Mouse (Mus musculus): ENCODE data around the gene Lsm12.
A peak's percentile ranks its signal among the peaks of the same experiment; 100 is the strongest.
"Not testable (repeated sequence)": the region's sequence is repeated elsewhere in the genome, so short reads cannot be mapped to it uniquely, and the experiment has no call there.

Gene Lsm12

DNA sequence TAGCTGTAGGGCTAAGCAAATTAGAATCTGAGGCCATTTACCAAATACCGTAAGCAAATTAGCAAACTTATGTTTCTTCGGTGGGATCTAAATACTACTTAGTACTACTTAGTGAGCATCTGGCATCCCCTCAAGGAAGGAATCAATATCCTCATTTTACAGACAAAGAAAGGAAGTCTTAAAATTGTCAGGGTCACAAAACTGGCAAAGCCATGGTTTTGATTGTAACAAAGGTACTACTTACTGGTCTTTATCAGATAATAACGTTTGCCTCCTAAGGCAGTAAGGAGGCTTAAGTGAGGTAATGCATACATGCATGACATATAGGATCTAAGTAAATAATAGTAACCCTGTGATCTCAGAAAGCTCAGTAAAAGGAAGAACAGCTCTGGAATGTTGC, 581 bp upstream of the Lsm12 start:
- no peak for DNase-seq (ENCODE audit: low spot score)

DNA sequence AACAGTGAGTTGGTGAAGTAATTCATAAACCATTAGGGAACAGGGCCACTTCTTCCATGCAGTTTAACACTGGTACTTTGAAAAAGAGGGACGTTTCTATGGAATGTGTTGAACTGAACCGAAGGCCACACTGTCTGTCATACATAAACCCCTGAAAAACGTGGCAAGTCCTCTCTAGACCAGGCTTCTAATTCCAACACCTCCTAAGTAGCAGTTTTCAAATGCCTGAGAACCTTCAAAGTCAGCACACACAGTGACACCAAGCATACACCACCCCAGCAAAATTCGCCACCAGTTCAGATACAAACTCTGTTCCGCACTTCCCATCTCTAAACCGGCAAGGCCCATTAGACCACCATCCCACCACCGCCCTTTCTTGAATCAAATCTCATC, 847 bp downstream of the Lsm12 start:
- DNase-seq (ENCODE audit: low spot score), result no peak

DNA sequence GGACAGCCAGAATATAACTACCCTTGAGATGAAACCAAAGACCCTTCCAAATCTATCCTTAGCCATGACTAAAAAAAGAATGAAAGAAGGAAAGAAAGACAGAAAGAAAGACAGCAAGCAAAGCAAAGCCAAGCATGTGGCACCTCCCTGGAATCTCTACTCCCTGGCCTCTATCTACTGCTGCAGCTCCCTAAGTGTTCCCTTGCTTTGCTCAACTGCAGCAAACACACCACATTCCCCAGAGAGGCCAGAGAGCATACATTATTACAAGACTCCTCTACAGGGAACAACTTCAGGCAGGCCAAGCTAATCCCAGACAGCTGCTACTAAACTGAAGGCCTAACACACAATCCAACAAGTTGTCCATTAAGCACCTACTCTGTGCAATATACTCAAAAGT, 5.3 kb downstream of the Lsm12 start:
- DNase-seq (ENCODE audit: low spot score), result no peak

DNA sequence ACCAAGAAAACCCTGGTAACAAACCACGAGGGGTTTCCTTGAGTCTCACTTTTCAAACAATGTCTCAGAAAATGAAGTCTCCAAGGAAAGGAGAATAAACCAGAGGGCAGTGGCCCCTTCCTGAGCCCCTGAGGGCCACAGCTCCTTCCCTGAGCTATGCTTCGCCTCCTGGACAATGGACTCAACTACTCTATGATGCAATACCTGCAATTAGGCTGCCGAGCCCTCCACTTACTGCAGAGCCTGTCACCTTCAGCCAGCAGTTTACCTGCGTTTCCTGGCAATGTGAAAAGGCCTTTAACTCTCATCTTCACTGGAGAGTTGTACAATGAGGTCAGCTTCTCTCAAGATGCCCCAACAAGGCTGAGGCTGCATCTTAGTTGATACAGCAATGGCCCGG, 16.4 kb downstream of the Lsm12 start:
- DNase-seq (ENCODE audit: low spot score), result no peak

DNA sequence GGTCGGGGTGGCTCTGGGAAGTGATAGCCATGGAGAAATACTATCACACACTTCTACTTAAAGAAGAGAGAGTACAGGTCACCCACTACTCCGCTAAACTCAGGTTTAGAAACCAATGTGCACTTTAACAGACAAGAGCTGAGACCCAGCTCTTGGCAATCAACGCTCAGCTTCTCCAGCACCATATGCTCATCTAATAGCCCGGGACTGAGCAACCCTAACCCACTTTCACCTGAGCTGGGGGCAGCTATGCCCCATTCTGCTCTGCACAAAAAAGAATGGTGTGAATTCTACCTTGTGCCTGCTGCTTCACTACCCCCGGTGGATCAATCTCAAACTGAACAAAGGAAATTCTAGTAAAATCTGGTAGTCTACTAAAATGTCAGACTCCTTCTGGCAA, 17.6 kb downstream of the Lsm12 start:
- DNase-seq (ENCODE audit: low spot score), result no peak

DNA sequence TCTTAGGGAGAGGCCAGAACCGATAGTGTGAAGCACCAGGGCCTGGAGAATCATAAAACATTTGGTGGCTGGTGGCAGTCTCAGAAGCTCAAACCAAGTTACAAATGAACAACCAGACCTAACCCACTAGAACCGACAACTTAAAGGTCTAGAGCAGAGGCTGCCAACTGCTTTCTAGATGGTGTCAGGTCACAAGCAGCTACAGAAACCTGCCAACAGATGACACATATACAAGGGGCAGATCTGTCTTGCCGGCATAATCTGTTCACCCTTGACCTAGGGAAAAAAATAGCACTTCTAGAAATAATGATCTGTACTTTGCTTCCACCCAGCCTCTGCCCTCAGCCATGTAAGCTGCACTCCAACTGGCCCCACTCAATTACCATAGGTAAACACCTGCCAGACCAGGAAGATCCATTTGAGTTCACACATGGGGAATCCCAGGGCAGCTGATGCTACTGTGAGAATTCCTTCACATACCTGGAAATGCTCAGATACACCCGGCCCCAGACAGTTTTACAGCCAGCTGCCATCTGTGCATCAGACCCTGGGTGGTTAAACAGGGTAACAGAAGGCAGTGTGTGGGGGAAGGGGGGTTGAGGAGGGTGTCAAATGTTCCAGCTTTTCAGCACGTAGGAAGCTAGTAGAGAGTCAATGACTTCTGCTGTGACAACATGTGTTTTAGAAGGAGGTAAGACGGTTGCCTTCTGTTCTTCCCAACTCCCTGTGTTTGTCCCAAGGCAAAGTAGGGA, 18.9 kb downstream of the Lsm12 start:
- DNase-seq (ENCODE audit: low spot score), result no peak

DNA sequence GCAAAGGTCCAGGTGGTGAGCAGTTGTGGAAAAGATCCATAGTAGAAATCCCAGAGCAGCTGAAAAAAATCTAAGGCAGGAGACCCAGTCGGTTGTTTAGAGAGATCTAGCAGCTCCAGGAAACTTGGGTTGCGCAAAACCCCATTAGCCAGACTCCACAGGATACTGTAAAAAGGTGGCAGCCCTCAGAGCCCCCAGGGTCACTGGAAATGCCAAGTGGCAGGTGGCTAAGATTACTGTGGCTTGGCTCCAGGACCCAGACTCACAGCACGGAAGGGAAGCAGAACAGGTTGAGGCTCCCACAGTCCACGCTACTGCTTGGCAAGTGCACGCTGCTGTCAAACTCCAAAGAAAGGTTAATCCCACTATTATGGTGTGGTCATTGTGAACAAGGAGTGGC, 25.3 kb downstream of the Lsm12 start:
- DNase-seq (ENCODE audit: low spot score), result no peak

DNA sequence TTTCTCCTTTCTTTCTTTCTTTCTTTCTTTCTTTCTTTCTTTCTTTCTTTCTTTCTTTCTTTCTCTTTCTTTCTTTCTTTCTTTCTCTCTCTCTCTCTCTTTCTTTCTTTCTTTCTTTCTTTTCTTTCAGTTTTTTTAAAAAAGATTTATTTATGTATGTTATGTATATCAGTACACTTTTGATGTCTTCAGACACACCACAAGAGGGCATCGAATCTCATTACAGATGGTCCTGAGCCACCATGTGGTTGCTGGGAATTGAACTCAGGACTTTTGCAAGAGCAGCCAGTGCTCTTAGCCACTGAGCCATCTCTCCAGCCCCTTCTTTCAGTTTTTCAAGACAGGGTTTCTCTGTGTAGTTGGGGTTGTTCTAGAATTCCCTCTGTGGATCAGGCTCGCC, 27.1 kb downstream of the Lsm12 start:
- not testable (repeated sequence) for DNase-seq (ENCODE audit: low spot score)

DNA sequence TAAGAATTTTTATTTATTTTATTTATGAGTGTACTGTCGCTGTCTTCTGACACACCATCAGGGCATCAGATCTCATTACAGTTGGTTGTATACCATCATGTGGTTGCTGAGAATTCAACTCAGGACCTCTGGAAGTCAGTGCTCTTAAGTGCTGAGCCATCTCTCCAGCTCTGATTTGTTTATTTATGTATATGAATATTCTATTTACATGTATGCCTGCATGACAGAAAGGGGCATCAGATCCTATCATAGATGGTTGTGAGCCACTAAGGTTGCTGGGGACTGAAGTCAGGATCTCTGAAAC, 28.4 kb downstream of the Lsm12 start:
- DNase-seq (ENCODE audit: low spot score), result no peak

DNA sequence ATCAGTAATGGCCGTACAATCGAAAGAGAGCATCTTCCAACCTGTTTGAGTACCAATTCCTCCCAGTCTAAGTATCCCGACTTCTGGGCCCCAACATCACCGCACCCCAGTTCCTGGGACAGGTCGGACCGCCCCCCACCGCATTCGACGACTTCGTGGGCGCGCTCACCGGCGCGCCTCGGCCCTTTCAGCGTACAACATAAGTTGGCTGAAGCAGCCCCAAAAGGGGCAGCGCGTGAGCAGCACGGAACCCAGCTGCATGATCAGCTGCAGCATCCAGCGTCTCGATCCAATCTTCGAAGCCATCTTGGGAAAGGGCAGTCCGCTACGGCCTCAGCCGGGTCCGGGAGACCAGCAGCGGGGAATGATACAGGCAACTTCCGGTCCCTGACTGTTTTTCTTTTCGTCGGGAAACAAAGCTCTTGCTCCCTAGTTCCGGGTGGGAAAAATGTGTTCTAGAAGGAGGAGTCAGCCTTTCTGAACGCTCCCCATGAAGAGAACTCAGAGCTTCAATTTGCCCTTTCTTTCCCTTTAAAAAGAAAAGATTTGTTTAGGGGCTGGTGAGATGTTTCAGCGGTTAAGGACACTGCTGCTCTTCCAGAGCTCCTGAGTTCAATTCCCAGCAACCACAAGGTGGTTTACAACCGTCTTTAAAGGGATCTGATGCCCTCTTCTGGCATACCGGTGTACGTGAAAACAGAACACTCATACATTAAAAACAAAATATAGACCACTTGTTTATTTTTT, 28.9 kb downstream of the Lsm12 start, which contains the start of gene Tmem101:
TSS of gene Tmem101 (minus strand) at position 366 of the 747 bp plus-strand sequence.
- DNase-seq (ENCODE audit: low spot score), result peak; percentile 88

DNA sequence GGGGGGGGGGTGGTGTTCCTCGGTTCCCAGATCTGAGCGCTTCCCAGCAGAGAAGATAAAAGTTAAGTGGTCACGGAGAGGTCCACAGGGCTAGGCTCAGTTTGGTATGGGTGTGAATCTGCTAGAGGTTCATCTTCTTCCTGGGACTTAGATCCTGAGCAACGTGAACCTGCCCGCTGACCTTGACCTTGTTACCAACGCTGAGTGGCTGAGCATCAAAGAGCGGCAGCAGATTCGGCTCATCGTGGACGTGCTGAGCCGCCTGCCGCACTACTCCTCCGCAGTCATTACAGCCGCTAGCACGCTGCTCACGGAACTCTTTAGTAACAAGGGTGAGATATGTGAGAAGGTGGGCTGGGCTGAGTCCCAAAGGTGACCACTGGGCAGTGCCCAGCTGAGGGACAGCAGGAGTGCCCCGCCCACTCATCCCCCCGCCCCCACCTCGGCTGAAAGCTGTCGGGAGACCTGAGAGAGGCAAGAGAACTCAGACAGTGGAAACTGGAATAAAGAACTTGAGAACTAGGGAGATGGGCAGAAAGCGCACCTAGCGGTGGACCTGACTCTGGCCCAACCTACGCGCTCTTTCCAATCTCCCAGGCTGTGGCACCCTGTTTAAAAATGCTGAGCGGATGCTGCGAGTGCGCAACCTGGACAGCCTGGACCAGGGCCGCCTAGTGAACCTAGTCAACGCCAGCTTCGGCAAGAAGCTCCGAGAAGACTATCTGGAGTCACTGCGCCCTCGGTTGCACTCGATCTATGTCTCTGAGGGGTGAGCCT, 37.7 kb downstream of the Lsm12 start:
- DNase-seq (ENCODE audit: low spot score), result no peak

DNA sequence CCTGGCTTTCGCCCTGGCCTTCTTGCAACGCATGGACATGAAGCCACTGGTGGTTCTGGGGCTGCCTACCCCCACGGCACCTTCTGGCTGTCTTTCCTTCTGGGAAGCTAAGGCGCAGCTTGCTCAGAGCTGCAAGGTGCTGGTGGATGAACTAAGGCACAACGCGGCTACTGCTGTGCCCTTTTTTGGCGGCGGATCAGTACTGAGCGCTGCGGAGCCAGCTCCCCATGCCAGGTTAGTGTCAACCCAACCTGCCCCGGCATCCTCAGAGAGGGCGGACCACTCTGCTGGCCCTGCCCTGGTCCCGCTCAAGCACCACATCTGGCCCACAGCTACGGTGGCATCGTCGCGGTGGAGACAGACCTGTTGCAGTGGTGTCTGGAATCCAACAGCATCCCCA, 38.6 kb downstream of the Lsm12 start:
- DNase-seq (ENCODE audit: low spot score), result no peak

DNA sequence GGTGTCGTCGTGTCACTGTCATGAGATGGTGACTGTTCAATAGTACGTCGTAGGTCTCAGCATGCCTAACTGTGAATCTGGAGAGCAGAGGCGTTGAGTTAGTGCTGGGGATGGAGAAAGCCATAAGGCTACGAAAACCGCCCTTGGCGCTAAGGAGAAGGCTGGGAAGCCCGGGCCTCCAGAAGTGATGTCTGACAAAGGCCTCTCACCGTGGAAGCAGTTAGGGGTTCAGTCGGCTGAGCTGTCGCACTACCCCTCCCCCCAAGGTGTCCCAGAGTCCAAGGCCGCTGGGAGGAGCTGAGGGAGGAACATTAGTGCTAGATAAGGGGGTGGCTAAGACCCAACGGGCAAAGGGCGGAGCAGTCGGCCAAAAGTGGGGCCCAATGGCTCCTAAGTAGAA, 39.1 kb downstream of the Lsm12 start:
- peak; percentile 14 for DNase-seq (ENCODE audit: low spot score)

DNA sequence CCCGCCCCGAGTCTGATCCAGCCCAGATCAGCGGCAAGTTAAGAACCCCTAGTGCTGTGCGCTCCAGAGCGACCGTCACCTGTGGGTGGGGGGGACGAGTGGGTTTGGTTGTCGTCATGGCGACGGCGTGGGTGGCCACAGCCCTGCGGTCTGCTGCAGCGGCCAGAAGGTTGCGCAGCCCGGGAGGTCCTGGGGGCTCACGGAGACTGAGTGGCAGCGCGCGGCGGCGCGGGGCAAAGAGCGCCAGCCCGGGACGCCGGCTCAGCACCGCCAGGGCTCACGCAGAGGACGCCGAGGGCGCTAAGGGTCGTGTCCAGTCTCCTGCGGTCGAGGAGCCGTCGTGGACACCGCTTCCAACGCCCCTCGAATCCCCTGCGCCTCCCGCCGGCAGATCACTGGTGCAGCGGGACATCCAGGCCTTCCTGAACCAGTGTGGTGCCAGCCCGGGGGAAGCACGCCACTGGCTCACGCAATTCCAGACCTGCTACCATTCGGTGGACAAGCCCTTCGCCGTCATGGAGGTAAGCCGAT, 39.6 kb downstream of the Lsm12 start, which contains the start of gene Nags:
TSS of gene Nags (plus strand) at position 43 of the 531 bp plus-strand sequence.
- DNase-seq (ENCODE audit: low spot score), result peak; percentile 20

DNA sequence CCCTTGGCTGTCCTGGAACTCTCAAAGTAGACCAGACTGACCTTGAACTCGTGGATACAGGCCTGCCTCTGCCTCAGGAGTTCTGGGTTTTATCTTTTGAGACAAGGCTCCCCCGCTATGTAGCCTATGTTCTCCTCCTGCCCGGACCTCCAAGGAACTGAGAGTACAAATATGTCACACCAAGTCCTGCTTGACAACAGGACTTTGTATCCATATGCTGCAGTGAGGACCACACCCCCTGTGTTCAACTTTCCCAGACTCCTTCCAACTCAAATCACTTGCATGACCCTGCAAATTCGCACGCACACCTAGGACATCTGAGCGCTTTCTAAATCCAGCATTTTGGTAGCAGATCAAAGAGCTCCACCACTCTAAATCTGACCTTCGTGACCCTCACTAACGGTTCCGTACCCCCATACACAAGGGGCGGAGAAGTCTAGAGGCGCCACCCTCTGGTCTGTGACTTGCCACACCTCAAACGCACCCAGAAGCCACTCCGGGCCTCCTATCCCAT, 40.1 kb downstream of the Lsm12 start:
- DNase-seq (ENCODE audit: low spot score), result no peak

DNA sequence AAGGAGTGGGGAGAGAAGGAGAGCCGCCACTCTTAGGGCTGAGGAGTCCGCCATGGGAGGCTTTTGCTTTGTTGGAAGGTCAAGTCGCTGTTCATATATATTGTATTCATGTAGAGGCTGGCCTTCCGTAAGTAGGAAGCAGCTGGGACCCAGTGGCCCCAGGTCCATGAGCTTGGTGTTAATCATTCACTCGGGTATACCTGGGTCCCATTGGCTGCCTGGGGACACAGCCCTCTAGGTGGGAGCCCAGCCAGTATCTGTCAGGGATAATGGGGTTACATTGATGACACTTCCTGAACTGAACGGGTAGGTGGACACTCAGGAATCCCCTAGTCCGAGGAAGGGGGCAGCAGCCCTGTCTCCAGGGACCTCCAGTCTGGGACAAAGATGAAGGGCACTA, 42.7 kb downstream of the Lsm12 start:
- no peak for DNase-seq (ENCODE audit: low spot score)

DNA sequence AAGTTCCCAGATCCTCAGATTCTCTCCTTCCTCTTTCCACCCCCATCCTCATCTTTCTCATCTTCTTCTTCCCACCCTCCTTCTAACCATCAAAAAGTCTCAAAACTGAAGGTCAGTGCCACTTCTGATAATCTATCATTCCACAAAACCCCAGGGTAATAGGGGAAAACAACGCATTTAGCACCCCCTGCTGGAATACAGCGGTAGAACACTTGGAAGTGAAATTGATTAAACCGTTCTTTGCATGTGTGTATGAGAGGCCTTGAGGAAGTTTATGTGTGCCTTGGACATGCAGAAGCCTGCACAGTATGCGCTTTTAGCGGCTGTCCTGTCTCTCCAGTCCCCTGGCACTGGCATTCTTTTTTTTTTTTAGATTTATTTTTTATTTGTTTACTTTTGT, 44.6 kb downstream of the Lsm12 start:
- peak; percentile 23 for DNase-seq (ENCODE audit: low spot score)

DNA sequence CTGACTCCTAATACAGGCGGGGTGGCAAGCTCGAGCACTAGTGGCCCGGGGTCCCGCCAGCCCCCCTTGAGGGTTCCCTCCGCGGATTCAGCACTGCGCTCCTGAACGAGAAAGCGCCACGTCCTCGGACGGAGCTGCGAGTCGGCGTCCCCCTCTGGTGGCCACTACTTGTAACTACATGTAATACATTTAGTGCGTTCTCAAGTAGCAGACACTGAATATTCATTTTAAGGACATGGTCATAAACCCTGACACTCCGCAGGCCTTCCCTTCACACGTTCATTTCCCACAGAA, 46.7 kb downstream of the Lsm12 start:
- DNase-seq (ENCODE audit: low spot score), result peak; percentile 60

DNA sequence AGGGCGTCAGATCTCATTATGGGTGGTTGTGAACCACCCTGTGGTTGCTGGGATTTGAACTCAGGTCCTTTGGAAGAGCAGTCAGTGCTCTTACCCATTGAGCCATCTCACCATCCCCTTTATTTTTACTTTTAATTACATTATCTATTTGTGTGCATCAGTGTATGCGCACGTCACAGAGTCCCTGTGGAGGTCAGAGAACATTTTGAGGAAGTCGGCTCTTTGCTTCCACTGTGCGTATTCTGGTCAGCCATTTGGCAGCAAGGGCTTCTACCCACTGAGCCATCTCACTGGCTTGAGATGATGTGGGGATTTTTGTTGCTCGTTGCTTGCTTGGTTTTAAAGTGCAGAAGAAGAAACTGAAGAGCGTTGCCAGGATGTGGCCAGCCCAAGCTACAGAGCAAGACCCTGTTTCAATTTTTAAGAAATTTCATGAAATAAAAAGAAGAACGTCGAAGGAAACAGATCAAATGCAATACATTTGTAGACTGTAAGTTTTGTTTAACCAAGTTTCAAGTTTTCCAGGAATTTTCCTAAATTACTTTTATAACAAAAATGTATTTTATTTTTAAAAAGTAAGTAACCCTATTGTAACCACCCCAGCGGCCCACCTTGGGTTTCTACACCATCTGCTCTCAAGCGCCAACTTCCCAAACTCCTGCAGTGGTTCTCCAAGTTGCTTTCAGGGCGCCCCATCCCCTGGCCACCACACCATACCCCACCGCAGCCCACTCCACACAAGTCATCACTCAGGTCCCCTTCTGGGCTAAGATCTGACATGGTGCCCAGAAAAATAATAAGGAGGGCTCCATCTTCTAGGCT, 47.3 kb downstream of the Lsm12 start:
- DNase-seq (ENCODE audit: low spot score), result no peak

DNA sequence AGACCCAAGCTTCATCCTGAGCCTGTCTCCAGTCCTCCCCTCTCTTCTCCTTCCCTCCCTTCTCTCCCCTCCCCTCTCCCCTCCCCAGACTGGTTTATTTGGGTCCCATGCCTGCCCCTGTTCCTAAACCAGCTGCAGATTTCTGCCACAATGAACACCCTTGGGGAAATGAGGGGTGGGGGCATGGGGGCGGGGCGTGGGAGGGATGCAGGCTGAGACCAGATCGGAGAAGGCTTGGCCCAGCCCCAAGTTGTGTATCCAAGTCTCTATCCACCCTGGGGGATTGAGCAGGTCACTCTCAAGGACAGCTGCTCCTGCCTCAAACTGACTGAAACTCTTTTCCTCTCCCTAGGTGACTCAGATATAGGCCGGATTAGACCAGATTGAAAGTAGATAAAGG, 50.6 kb downstream of the Lsm12 start:
- no peak for DNase-seq (ENCODE audit: low spot score)

DNA sequence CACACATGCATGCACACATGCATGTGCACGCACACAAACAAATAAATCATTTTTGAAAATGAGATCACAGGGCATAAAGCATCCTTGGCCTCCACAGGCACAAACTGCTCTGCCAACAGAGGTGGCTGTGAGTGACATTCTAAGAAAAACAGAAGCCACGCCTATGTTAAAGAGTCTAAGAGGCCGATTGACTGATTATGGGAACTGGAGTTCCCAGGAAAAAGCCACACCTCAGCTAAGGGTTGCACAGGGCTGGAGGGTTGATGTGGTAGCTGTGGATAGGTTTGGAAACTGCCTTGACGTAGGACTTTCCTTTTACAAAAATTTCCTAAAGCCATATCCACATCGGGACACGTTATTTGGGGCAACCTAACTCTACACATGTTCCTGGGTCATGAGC, 67.7 kb downstream of the Lsm12 start:
- no peak for DNase-seq (ENCODE audit: low spot score)

DNA sequence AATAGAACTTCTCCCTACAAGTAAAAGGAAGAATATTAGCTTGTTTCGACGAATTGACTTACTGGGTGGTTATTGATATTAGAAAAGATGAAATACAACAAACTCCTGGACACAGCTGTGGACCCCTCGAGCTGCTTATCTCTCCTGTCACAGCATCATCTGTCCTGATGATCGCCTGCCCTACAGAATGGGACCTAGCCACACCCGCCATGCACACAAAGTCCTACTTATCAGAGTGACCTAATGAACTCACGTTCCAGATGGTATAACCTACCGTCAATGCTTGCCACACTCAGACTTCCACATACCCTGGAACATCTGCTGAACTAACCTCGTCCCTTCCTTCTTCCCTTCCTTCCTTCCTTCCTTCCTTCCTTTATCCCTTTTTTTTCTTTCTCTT, 68.9 kb downstream of the Lsm12 start:
- DNase-seq (ENCODE audit: low spot score), result no peak

All from ovary, postnatal 36 days (tissue).